Mouse (Mus musculus) stomach, postnatal 0 days (tissue): ENCODE results near the gene Slc27a2.

Source experiments
- CTCF ChIP-seq: IDR thresholded peaks from 2 replicates; pipeline ENCODE4 v1.5.1; 2016; ENCODE audit warnings: antibody characterized with exemption, low read depth, mild to moderate bottlenecking, moderate library complexity
- EP300 ChIP-seq: optimal IDR thresholded peaks from 2 replicates; pipeline ENCODE3; 2016; ENCODE audit warnings: antibody characterized with exemption

DNA sequence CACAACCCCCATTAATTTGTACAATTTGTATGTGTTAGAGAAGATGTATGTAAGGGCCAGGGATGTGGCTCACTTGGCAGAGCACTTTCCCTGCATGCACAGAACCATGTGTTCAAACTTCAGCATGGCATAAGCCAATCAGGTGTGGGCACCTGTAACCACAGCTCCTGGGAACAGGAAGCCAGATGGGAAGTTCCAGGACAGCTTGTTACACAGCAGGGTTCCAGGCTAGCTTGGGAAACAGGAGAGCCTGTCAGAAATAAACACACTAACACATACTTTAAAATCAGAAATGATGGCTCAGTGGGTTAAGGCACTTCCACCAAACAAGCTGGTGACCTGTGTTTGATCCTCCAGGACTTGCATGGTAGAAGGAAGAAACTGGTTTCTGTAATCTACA lies 70.9 kb downstream of the Slc27a2 start:
- no peak for TF ChIP-seq CTCF
- TF ChIP-seq EP300 = no peak
